Mouse (Mus musculus) brown adipose tissue, adult 24 weeks (tissue): Measurements from ENCODE around the gene Ano4. TPM values are rescaled to one million over a fixed set of nuclear protein-coding genes. Genes with fewer than 3 reads are reported as not detected.

Experiments used
- H3K27ac ChIP-seq: fragments of 200-500 bp; replicated peaks from 2 replicates; pipeline ENCODE4 v1.5.1; 2012; ENCODE audit warnings: low read depth, mild to moderate bottlenecking, low read length
- H3K4me1 ChIP-seq: fragments of 200-500 bp; 2 replicates; pipeline ENCODE4 v1.6.1; 2012; ENCODE audit warnings: low read length, mixed read lengths; ENCODE audit not compliant: control insufficient read depth, insufficient read depth, insufficient read length
- H3K4me3 ChIP-seq: fragments of 200-500 bp; 2 replicates; pipeline ENCODE4 v1.5.1; 2012; ENCODE audit warnings: low read depth, mild to moderate bottlenecking, low read length, moderate library complexity; ENCODE audit not compliant: insufficient read depth
- polyA plus RNA-seq: library from polyadenylated mRNA; stranded (reverse); fragments of >200 nt; gene quantifications from 2 replicates; pipeline ENCODE4 v1.2.4, GENCODE M21; 2012; ENCODE audit not compliant: missing spikeins, insufficient read depth, insufficient read length

Gene Ano4
- polyA plus RNA-seq, 1 experiment: not detected

DNA sequence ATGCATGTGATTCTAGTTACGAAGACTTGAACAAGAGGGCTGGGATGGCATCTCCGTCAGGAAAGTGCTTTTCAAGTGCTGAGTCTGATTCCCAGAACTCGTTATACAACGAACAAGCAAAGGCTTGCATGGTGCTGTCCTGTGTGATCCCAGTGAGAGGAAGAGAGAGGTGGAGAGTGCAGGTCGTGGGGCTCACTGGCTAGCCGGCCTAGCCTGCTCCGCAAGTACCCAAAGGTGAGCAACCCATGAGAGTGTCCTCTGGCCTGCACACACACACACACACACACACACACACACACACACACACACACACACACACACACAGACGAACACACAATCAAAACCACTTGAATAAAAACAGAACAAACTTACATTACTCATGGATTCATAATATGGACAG lies 15.7 kb downstream of the Ano4 start:
- H3K4me3 ChIP-seq: no peak overlapping the region
- H3K27ac ChIP-seq: no peak overlapping the region
- H3K4me1 ChIP-seq: no peaks in the 10 kb centered on the region

DNA sequence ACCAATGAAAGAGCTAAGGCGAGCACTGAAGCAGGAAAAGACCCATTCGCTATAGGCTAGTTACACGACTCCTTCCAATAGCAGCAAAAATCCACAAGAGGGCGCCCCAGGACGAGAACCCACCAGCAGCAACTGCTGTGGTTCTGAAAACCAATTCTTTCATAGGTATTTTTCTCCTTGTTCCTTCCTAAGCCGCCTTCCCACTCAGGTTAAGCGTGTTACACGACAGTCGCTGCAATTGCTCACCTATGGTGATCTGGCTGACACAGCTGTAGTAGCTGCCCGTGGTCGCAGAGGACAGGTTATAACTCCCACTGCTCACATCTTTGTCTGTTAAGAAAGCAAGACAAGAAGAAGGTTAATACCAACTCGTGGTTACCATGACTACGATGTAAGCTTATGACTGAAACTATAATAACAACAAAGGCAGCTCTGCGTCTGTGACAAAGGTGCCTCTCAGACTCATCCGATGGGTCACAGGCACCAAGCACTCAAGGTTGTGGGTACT lies 17.5 kb downstream of the Ano4 start:
- Histone ChIP-seq H3K4me3 (no peak overlapping the region), H3K4me1 (no peaks in the 10 kb centered on the region), H3K27ac (no peak overlapping the region)

DNA sequence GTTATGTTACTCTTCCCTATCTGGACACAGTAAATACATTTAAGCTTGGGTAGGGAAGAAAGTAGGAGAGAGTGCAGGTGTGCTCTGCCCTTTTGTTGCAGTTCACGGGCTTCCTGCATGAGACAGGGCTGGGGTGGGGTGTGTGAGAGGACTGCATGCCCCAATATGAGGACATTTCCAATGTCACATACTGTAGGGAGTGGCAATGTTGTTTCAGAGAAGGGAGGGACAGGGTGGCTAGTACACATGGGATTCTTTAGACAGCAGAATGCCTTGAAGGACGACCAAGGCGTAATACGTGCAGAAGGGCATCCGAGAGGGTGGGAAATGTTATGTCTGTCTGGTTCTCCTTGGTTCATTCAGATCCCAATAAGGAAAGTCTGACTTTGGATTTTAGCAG lies 18.2 kb downstream of the Ano4 start:
- H3K27ac ChIP-seq: no peak overlapping the region
- H3K4me1 ChIP-seq: no peaks in the 10 kb centered on the region

DNA sequence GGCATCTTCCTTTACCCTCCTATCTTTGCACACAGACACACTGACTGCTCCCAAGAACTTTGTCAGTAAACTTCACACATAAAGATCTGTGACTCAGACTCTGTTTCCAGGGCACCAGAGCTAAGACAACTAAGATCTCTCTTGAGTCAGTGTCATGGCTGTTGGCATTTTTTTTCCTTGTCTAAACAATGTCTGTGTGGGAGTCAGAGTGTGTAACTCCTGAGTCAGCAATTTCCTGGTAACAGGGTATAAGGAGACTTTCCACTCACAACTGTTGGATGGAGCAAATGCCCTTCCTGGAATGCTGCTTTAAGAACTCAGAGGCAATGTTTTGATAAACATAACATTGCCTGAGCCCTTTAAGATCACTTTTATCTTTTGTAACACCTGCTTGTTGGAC lies 37.0 kb downstream of the Ano4 start:
- H3K4me1 ChIP-seq: no peaks in the 10 kb centered on the region
- no peak overlapping the region for H3K4me3 ChIP-seq
- H3K27ac ChIP-seq: no peak overlapping the region

More for the DNA sequence above, 18.2 kb downstream of the Ano4 start:
- H3K4me3 ChIP-seq: no peak overlapping the region

GRCm38 (mm10) chr10:89300346-89300745 lies 44.2 kb downstream of the Ano4 start:
- H3K4me1 ChIP-seq: no peaks in the 10 kb centered on the region
- no peak overlapping the region for H3K27ac ChIP-seq
- H3K4me3 ChIP-seq: no peak overlapping the region

DNA sequence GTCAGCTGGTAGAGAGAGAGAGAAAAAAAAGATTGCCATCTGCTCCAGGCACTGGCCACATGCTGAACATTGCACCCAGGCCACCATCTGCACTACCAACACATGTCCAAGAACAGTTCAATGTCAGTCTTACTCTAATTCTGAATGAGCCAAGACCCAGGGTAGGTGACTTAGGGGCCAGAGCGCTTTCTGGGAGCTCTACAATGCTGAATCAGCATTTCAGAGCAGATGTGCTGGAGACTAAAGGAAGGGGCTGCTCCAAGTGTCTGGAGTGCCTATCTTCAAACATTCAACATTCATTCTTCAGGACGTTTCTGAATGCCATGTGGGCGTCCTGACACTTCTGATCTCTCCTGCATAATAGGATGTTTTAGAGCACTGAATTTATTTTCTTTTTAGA lies 51.8 kb downstream of the Ano4 start:
- Histone ChIP-seq H3K27ac (no peak overlapping the region), H3K4me1 (no peaks in the 10 kb centered on the region), H3K4me3 (no peak overlapping the region)

DNA sequence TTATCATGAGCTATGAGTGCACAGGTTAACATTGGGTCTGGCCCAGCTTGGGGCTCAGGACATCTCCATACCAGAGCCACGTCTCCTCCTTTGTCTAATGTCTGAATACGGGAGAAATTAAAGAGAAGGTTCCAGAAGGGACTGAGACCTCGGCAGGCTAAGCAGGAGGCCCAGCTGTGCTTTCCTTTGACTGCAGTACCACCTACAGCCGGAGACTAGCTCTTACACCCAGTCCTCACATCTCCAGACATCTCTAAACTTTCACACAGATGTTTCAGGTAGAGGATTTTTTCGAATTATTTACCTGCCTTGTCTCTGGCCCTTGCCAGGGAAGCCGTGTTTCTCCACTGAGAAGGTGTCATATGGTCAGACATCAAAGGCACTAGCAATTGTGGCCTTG lies 53.9 kb downstream of the Ano4 start:
- H3K4me1 ChIP-seq: no peaks in the 10 kb centered on the region
- no peak overlapping the region for H3K4me3 ChIP-seq
- H3K27ac ChIP-seq: no peak overlapping the region

DNA sequence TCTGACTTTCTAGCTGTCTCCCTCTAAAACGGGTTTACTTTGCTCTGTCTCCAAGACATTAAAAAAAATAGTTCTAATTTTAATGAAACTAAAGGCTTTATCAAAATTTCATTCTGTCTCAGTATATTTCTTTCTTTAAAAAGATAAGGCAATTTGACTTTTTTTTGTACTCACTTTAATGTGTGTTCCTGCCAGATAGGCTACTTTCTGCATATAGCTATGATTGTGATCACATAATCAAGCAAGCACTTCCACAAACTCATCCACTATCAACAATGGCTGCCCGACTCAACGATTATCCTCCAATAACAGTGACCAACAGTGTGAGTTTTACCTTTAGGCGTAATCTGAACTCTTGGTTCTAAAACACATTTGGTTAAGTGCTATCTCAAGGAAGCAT lies 55.3 kb downstream of the Ano4 start:
- no peak overlapping the region for H3K27ac ChIP-seq
- H3K4me3 ChIP-seq: no peak overlapping the region
- H3K4me1 ChIP-seq: no peaks in the 10 kb centered on the region

- no peak overlapping the region for H3K27ac ChIP-seq
- H3K4me1 ChIP-seq: no peaks in the 10 kb centered on the region
- no peak overlapping the region for H3K4me3 ChIP-seq
Observed at GRCm38 (mm10) chr10:89280402-89280801, 64.2 kb downstream of the Ano4 start.

- no peak overlapping the region for H3K27ac ChIP-seq
- H3K4me3 ChIP-seq: no peak overlapping the region
Observed at GRCm38 (mm10) chr10:89273001-89273680, 71.4 kb downstream of the Ano4 start.

GRCm38 (mm10) chr10:89267312-89267711 lies 77.2 kb downstream of the Ano4 start:
- no peak overlapping the region for H3K27ac ChIP-seq
- H3K4me3 ChIP-seq: no peak overlapping the region
- H3K4me1 ChIP-seq: no peaks in the 10 kb centered on the region

More at GRCm38 (mm10) chr10:89273001-89273680, 71.4 kb downstream of the Ano4 start:
- no peaks in the 10 kb centered on the region for H3K4me1 ChIP-seq

GRCm38 (mm10) chr10:89263396-89263795 lies 81.2 kb downstream of the Ano4 start:
- Histone ChIP-seq H3K4me1 (no peaks in the 10 kb centered on the region), H3K4me3 (no peak overlapping the region), H3K27ac (no peak overlapping the region)

- Histone ChIP-seq H3K27ac (no peak overlapping the region), H3K4me3 (peak overlapping the region; percentile 16; the same call in 1 of the 2 replicates), H3K4me1 (no peaks in the 10 kb centered on the region)
Observed at GRCm38 (mm10) chr10:89257457-89258381, 86.8 kb downstream of the Ano4 start.

DNA sequence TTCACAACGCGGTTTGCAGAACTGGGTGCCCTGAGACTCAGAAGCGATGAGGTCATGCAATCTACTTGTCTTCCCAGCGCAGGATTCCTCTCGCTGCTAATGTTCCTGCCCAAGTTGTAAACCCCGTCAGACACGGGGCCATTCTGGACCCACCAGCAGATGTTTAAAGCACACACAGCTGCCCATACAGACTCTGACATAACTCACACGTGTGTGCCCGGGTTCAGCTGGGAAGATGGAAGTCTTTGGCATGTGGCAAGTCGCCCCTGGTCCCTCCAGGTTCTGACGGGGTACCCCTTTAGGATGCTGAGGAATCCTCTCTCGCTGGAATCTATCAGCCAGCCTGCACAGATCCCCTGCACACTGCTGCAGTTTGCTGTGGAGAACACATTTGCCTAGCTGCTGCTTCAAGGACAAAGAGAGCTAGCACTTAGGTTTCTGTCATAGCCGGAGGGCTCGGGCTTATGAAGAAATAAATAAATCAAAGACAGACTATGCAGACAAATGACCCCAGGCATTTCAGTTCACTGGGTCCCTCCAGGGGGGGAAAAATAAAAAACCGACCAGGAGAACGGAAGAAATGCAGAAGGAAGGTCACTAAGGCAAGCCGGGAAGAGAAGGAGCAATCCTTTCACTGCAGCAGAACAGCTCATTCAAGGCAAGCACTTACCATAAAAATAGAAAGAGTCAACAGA lies 87.7 kb downstream of the Ano4 start:
- Histone ChIP-seq H3K4me1 (no peaks in the 10 kb centered on the region), H3K4me3 (peak overlapping the region; percentile 16; the same call in 1 of the 2 replicates), H3K27ac (no peak overlapping the region)

GRCm38 (mm10) chr10:89254765-89255164 lies 89.8 kb downstream of the Ano4 start:
- Histone ChIP-seq H3K4me3 (no peak overlapping the region), H3K27ac (no peak overlapping the region), H3K4me1 (no peaks in the 10 kb centered on the region)
